Mouse (Mus musculus): ENCODE data around the gene Kntc1. TPM values are rescaled to one million over a fixed set of nuclear protein-coding genes. Genes with fewer than 3 reads are reported as not detected.

The Kntc1 gene
- polyA plus RNA-seq, 1 experiment from 2014 or later, result 51.8 TPM

DNA sequence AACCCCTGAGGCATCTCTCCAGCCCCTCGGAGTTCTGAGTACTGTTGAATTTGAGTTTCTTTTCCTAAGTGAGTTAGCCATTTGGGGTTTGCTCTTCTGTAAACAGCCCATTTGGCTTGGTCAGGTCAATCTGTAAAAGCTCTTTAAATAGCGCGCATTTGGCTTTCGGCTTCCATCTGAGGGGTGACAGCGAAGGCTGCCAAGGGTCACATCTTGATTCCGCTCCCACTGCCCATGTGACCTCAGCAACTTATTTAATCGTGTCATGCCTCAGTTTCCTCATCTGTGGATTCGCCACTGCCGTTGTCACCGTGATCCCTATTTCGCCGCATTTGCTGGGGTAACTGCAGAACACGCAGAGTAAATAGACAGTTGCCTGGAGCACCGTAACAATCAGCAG, 94.8 kb downstream of the Kntc1 start:
- no peaks in the 10 kb centered on the region for H3K36me3 ChIP-seq (ENCODE audit: control insufficient read depth, insufficient read depth, low read length)
- ATAC-seq (replicated peaks; ENCODE audit: low FRiP score), result no peak
- H3K4me1 ChIP-seq (replicated peaks; ENCODE audit: control insufficient read depth, insufficient read depth, low read length), result no peaks in the 10 kb centered on the region
- no peaks in the 10 kb centered on the region for H3K27me3 ChIP-seq (replicated peaks; ENCODE audit: control insufficient read depth, insufficient read depth, low read length)
- no peak overlapping the region for H3K4me3 ChIP-seq (ENCODE audit: low read depth, low read length)
- no peak overlapping the region for H3K4me2 ChIP-seq
- H3K9me3 ChIP-seq (ENCODE audit: control insufficient read depth, low read length), result no peaks in the 10 kb centered on the region
- no peak for DNase-seq (ENCODE audit: low spot score)
- H3K27ac ChIP-seq (ENCODE audit: low read depth, low read length), result no peak overlapping the region
- WGBS, result 90% methylated on average over 14 of the region's 14 CpGs
- no peak overlapping the region for H3K9ac ChIP-seq (ENCODE audit: low read depth, low read length)

DNA sequence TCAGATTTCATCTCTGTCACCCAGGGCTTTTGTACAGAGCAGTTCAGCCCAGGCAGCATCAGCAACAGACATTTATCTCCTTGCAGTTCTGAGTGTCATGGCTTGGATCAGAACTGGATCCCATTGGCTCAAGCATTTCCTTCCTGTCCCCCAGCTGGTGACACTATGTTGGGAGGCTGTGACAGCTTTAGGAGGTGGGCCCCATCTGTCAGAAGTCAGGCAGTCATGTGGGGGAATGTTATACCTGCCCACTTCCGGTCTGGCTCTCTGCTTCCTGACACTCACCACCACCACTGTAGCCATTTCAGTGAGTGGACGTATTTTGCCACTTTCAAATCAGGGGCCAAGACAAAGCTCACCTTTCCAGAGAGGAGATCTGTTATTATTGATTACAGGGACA, 101.9 kb downstream of the Kntc1 start:
- no peak overlapping the region for H3K4me2 ChIP-seq
- no peak overlapping the region for H3K4me3 ChIP-seq (ENCODE audit: low read depth, low read length)

GRCm38 (mm10) chr5:123853877-123854504, 104.5 kb downstream of the Kntc1 start:
- 71% methylated on average over 11 of the region's 11 CpGs for WGBS
- Histone ChIP-seq H3K9ac (ENCODE audit: low read depth, low read length) (no peak overlapping the region), H3K27me3 (replicated peaks; ENCODE audit: control insufficient read depth, insufficient read depth, low read length) (no peaks in the 10 kb centered on the region), H3K36me3 (ENCODE audit: control insufficient read depth, insufficient read depth, low read length) (no peaks in the 10 kb centered on the region), H3K4me1 (replicated peaks; ENCODE audit: control insufficient read depth, insufficient read depth, low read length) (peaks cover 5% of the 10 kb centered on the region; the same call in 1 of the 2 replicates), H3K4me3 (ENCODE audit: low read depth, low read length) (no peak overlapping the region), H3K4me2 (peak overlapping the region; percentile 26; the same call in 1 of the 2 replicates), H3K27ac (ENCODE audit: low read depth, low read length) (no peak overlapping the region), H3K9me3 (ENCODE audit: control insufficient read depth, low read length) (no peaks in the 10 kb centered on the region)
- DNase-seq (ENCODE audit: low spot score) (no peak), ATAC-seq (replicated peaks; ENCODE audit: low FRiP score) (no peak)

More for the DNA sequence above, 101.9 kb downstream of the Kntc1 start:
- no peak for ATAC-seq (replicated peaks; ENCODE audit: low FRiP score)
- 30% methylated on average over 2 of the region's 2 CpGs for WGBS
- no peak for DNase-seq (ENCODE audit: low spot score)
- Histone ChIP-seq H3K9me3 (ENCODE audit: control insufficient read depth, low read length) (no peaks in the 10 kb centered on the region), H3K27ac (ENCODE audit: low read depth, low read length) (no peak overlapping the region; the same call in 1 of the 2 replicates), H3K9ac (ENCODE audit: low read depth, low read length) (no peak overlapping the region), H3K4me1 (replicated peaks; ENCODE audit: control insufficient read depth, insufficient read depth, low read length) (peaks cover 5% of the 10 kb centered on the region; the same call in 1 of the 2 replicates), H3K27me3 (replicated peaks; ENCODE audit: control insufficient read depth, insufficient read depth, low read length) (no peaks in the 10 kb centered on the region), H3K36me3 (ENCODE audit: control insufficient read depth, insufficient read depth, low read length) (no peaks in the 10 kb centered on the region)

GRCm38 (mm10) chr5:123854511-123854910, 105.0 kb downstream of the Kntc1 start:
- DNase-seq (ENCODE audit: low spot score), result no peak
- peaks cover 5% of the 10 kb centered on the region; the same call in 1 of the 2 replicates for H3K4me1 ChIP-seq (replicated peaks; ENCODE audit: control insufficient read depth, insufficient read depth, low read length)
- H3K27me3 ChIP-seq (replicated peaks; ENCODE audit: control insufficient read depth, insufficient read depth, low read length), result no peaks in the 10 kb centered on the region
- no peak overlapping the region for H3K9ac ChIP-seq (ENCODE audit: low read depth, low read length)
- no peaks in the 10 kb centered on the region for H3K36me3 ChIP-seq (ENCODE audit: control insufficient read depth, insufficient read depth, low read length)
- peak overlapping the region; percentile 26; the same call in 1 of the 2 replicates for H3K4me2 ChIP-seq
- 72% methylated on average over 9 of the region's 9 CpGs for WGBS
- no peak for ATAC-seq (replicated peaks; ENCODE audit: low FRiP score)
- H3K4me3 ChIP-seq (ENCODE audit: low read depth, low read length), result no peak overlapping the region
- H3K9me3 ChIP-seq (ENCODE audit: control insufficient read depth, low read length), result no peaks in the 10 kb centered on the region
- H3K27ac ChIP-seq (ENCODE audit: low read depth, low read length), result no peak overlapping the region

DNA sequence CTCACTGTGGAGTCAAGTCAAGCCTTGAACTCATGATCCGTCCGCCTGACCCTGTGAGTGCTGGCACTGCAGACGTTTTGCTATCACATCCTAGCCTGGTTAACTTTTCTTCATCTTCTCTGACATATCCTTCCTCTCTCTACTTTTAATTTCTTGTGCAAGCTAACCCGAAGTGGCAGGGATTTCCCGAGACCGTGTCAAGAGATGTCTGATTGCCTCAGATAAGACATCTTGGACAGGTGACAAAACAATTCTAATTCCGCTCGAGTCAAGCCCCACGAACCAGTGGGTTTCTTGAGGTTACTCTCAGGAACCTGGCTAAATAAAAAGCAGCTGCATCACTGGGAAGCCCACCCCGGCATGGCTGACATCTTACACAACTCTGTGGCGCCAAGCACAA, 109.3 kb downstream of the Kntc1 start:
- H3K4me1 ChIP-seq (replicated peaks; ENCODE audit: control insufficient read depth, insufficient read depth, low read length), result no peaks in the 10 kb centered on the region
- whole genome bisulfite sequencing, result 60% methylated on average over 11 of the region's 11 CpGs

GRCm38 (mm10) chr5:123862374-123863350, 113.1 kb downstream of the Kntc1 start:
- no peaks in the 10 kb centered on the region for H3K36me3 ChIP-seq (ENCODE audit: control insufficient read depth, insufficient read depth, low read length)

More for the DNA sequence above, 109.3 kb downstream of the Kntc1 start:
- Histone ChIP-seq H3K27ac (ENCODE audit: low read depth, low read length) (no peak overlapping the region), H3K9me3 (ENCODE audit: control insufficient read depth, low read length) (no peaks in the 10 kb centered on the region), H3K36me3 (ENCODE audit: control insufficient read depth, insufficient read depth, low read length) (no peaks in the 10 kb centered on the region), H3K4me2 (no peak overlapping the region), H3K27me3 (replicated peaks; ENCODE audit: control insufficient read depth, insufficient read depth, low read length) (no peaks in the 10 kb centered on the region), H3K4me3 (ENCODE audit: low read depth, low read length) (no peak overlapping the region), H3K9ac (ENCODE audit: low read depth, low read length) (no peak overlapping the region)
- DNase-seq (ENCODE audit: low spot score), result no peak
- no peak for ATAC-seq (replicated peaks; ENCODE audit: low FRiP score)

DNA sequence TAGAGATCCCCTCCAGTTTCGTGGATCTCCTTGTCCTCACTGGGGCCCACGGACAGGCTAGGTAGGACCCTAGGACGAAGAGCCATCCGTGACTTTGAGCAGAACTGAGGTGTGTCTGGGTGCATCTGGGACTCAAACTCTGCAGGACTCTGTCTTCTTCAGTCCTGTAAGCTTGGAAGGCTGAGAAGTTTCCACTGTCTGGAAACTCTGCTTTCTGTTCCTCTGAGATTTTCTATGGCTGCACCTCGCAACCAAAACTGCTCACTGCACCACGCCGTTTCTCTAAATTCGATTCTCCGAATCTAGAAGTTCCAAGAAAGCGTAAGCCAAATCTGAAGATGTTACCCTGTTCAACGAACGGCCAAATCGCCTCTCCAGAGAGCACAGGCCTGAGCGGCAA, 114.4 kb downstream of the Kntc1 start:
- Histone ChIP-seq H3K4me2 (no peak overlapping the region), H3K4me1 (replicated peaks; ENCODE audit: control insufficient read depth, insufficient read depth, low read length) (no peaks in the 10 kb centered on the region), H3K36me3 (ENCODE audit: control insufficient read depth, insufficient read depth, low read length) (no peaks in the 10 kb centered on the region), H3K27me3 (replicated peaks; ENCODE audit: control insufficient read depth, insufficient read depth, low read length) (no peaks in the 10 kb centered on the region), H3K9ac (ENCODE audit: low read depth, low read length) (no peak overlapping the region), H3K9me3 (ENCODE audit: control insufficient read depth, low read length) (no peaks in the 10 kb centered on the region), H3K4me3 (ENCODE audit: low read depth, low read length) (no peak overlapping the region), H3K27ac (ENCODE audit: low read depth, low read length) (no peak overlapping the region)
- DNase-seq (ENCODE audit: low spot score), result no peak
- WGBS, result 83% methylated on average over 14 of the region's 14 CpGs
- ATAC-seq (replicated peaks; ENCODE audit: low FRiP score), result no peak

More at GRCm38 (mm10) chr5:123862374-123863350, 113.1 kb downstream of the Kntc1 start:
- no peaks in the 10 kb centered on the region for H3K4me1 ChIP-seq (replicated peaks; ENCODE audit: control insufficient read depth, insufficient read depth, low read length)
- ATAC-seq (replicated peaks; ENCODE audit: low FRiP score) (no peak), DNase-seq (ENCODE audit: low spot score) (no peak)
- H3K9ac ChIP-seq (ENCODE audit: low read depth, low read length), result no peak overlapping the region
- no peak overlapping the region for H3K27ac ChIP-seq (ENCODE audit: low read depth, low read length)
- 72% methylated on average over 15 of the region's 15 CpGs for WGBS
- H3K9me3 ChIP-seq (ENCODE audit: control insufficient read depth, low read length), result no peaks in the 10 kb centered on the region
- no peaks in the 10 kb centered on the region for H3K27me3 ChIP-seq (replicated peaks; ENCODE audit: control insufficient read depth, insufficient read depth, low read length)
- H3K4me2 ChIP-seq, result no peak overlapping the region
- no peak overlapping the region for H3K4me3 ChIP-seq (ENCODE audit: low read depth, low read length)

DNA sequence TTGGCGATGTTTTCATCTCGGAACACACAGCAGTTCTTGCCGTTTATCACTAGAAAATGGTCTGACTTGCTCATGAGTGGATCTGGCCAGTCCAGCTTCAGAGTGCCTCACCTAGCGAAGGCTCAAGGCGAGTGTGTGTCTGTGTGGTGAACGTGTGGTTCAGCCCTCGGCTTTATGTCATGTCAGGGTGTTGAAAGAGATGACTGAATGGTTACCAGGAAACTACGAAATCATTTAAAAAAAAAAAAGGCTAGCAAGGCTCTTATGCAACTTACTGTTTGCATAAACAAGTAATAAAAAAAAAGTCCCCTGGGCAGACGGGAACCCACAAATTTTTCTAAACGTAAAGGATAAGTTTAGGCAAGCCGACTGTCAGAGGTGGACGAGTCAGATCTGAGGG, 115.8 kb downstream of the Kntc1 start, which contains the start of gene Hcar2:
Gene Hcar2 (minus strand): TSS at position 135 of the 400 bp plus-strand sequence.
- no peak within 1 kb of the TSS for H3K27ac ChIP-seq (ENCODE audit: low read depth, low read length)
- H3K4me3 ChIP-seq (ENCODE audit: low read depth, low read length), result no peak within 1 kb of the TSS
- H3K9me3 ChIP-seq (ENCODE audit: control insufficient read depth, low read length), result no peaks in the 10 kb centered on the region
- no peak within 1 kb of the TSS for H3K9ac ChIP-seq (ENCODE audit: low read depth, low read length)
- H3K27me3 ChIP-seq (replicated peaks; ENCODE audit: control insufficient read depth, insufficient read depth, low read length), result no peaks in the 10 kb centered on the region
- no peak for ATAC-seq (replicated peaks; ENCODE audit: low FRiP score)
- no peak within 1 kb of the TSS for H3K4me2 ChIP-seq
- no peaks in the 10 kb centered on the region for H3K36me3 ChIP-seq (ENCODE audit: control insufficient read depth, insufficient read depth, low read length)
- 77% methylated on average over 12 of the region's 12 CpGs for WGBS
- no peaks in the 10 kb centered on the region for H3K4me1 ChIP-seq (replicated peaks; ENCODE audit: control insufficient read depth, insufficient read depth, low read length)
- no peak for DNase-seq (ENCODE audit: low spot score)

Measured in liver, embryonic 11.5 days (tissue).